Mouse (Mus musculus): ENCODE measurements around the gene Hrh2.

DNA sequence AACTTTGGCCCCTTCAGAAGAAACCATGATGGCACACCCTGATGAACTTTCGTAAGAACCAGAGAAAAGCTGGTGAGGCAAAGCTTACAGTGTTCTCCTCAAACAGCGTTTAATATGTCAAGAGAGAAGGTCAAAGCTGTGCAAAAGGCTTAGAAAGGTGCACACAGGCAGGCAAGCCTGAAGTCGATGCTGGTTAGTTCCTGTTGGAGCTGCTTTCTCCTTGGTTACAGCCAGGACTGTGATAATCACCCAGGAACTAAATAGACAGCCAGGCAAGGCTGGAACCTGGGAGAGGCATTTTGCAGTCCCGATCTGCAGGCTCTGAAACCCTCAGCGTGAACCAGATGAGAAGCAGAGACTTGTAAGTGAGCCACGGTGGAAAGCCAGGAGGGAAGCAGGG is 45.6 kb downstream of the Hrh2 start:
- no peak for TF ChIP-seq CTCF (conservative IDR thresholded peaks at IDR 0.05; ENCODE audit: low read length)
- TF ChIP-seq NANOG (IDR thresholded peaks at IDR 0.05; ENCODE audit: borderline replicate concordance, low read length) = no peak
